Mouse (Mus musculus) cerebellum, adult 9-10 months (tissue): Measurements from ENCODE around the gene Zcchc17.

Experiments used
- DNase-seq: peaks from one replicate; pipeline ENCODE4 v3.0.0; 2022

Gene Zcchc17

DNA sequence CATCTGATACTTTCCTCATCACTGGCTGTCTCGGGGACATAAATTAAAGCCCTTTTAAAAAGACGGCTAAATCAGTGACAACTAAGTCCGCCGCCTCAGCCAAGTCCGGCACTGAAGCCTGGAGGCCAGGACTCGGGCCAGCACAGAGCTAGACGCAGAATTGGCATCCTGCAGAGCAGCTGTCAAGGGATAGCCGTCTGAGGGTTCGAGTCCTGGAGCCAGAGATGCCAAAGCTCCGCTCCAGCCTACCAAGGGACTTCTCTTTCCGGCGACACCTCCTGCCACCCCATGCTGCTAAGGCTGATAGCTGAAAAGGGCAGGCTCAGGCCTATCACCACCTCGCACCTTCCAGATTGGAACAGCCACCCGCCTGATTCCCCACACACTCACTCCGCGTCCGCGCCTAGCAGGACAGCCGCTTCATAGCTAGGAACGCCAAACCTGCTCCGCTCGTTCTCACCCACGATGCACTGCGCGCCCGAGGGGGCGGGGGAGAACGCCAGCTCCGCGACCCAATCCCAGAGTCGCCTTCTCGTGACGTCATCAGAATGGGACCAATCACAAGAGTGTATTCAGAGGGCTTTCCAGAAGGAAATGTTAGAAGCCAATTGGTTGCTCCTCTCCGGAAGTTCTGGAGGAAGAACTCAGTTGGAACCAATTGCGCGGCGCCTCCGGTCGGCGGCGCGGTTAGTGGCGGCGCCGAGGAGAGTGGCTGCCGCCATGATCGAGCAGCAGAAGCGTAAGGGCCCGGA is at the start of gene Zcchc17, which contains the start of gene Snrnp40:
TSS of gene Zcchc17 (minus strand) at position 458 of the 752 bp plus-strand sequence.
TSS of gene Snrnp40 (plus strand) at position 647 of the 752 bp plus-strand sequence.
- DNase-seq: peak; percentile 100

GRCm38 (mm10) chr4:130391265-130391664 is 31.5 kb upstream of the Zcchc17 start:
- no peak for DNase-seq

- no peak for DNase-seq
Measured at GRCm38 (mm10) chr4:130389927-130390326, 30.2 kb upstream of the Zcchc17 start.

DNA sequence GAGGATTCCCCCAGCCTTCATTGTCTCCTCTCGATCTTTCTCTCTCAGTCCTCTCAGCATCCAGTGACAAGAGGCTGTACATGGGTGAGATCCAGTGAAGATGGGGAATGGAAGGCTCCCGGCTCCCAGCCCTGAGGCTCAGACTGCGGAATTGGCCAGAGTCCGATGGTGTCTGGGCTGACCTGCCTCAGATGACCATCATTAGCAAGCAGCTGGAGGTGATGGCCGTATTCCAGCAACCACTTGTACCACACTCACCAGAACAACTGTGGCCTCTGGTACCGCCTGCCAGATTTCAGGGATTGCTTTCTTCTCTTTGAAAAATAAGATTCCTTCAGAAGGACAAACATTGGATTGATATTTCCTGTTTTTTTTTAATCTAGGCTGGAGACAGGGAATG is 29.8 kb upstream of the Zcchc17 start:
- DNase-seq: peak; percentile 57

DNA sequence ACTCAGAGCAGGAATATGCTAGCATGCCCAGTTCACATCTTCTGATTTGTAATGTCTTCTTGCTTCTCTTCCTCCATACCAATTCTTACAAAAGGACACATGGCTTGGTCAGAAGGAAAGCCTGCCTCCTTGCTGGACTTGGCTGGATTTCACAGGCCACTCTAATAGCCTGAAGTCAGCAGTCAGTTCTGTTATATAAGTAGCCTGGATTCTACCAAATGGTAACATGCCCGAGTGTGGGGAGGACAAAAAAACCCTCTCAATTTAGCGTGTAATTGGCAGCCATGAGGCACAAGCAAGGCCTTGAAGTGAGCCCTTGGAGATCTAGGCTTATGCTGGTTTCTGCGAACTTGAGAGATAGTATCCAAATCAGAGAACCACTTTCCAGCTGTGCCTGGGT is 27.5 kb upstream of the Zcchc17 start:
- DNase-seq: peak; percentile 87

DNA sequence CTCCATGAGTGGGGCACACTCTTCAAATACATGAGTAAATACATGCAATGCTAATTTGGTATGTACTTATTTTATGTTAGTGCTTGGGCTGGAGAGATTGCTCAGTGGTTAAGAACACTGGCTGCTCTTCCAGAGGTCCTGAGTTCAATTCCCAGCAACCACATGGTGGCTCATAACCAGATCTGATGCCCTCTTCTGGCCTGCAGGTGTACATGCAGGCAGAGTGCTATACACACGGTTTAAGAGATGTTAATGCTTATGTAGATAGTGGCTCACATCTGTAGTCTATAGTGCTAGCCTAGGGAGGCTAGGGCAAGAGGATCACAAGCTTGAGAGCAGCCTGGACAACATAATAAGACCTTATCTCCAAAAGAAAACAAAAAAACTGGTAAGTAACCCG is 20.7 kb upstream of the Zcchc17 start:
- DNase-seq: no peak

DNA sequence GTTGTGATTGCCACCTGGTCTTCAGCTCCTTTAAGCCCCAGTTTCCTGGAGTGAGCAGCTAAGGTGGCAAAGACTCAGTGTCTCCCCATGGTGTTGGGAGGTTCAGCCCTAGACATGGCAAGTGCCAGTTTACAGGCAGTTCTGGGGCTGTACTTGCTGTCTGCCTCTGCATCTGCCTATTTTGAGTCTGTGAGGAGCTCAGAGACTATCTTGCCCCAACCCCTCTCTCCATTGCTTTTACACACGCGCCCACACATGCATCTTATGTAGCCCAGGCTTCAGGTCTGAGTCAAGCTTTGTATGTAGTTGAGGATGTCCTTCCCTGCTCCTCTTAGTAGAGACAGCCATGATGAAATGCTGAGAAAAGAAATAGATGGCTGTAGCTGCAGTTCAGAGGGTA is 19.4 kb upstream of the Zcchc17 start:
- DNase-seq: no peak

DNA sequence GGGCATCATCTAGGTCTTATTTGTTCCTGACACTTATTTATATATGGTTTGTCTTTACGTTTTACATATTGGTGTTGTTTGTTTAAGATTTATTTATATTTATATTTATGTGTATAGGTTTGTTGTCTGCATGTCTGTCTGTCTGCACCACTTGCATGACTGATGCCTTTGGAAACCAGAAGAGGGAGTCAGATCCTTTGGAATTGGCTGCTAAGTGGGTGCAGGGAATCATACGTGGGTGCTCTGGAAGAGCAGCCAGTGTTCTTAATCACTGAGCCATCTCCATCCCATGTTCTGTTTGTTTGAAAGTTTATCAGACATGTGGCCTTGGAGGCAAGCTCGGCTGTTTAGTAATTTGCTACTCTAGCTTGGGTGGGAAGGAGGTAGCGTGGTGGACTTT is 17.8 kb upstream of the Zcchc17 start:
- DNase-seq: no peak

DNA sequence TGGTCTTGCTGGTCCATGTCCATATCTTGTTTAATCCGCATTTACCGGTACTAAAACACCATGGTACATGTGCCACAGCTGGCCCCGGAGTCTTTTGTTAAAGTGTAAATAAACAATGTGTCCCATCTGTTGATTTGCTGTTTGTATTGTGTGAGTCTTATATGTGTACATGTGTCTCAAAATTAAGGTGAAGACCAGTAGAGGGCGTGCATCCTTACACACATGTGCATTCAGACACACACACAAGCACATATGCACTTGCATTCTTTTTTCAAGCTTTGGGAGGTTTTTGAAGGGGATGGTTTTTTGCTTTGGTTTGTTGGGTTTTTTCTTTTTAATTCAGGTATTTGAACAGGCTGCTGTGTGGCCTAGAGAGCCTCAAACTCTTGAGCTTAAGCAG is 16.9 kb upstream of the Zcchc17 start:
- DNase-seq: no peak

- no peak for DNase-seq
Measured at GRCm38 (mm10) chr4:130360238-130360590, 471 bp upstream of the Zcchc17 start.

DNA sequence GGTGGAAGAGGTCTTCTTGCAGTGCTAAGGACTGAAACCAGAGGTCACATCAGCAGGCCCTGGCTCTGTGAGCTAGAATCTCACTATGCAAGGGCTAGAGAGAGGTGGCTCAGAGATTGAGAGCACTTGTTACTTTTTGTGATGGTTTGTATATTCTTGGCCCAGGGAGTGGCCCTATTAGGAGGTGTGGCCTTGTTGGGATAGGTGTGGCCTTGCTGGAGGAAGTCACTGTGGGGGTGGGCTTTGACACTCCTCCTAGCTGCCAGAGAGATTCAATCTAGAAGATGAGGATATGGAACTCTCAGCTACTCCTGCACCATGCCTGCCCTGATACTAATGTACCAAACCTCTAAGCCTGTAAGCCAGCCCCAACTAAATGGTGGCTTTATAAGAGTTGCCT is 1.8 kb downstream of the Zcchc17 start:
- DNase-seq: no peak

- DNase-seq: no peak
Measured at GRCm38 (mm10) chr4:130352588-130352987, 7.2 kb downstream of the Zcchc17 start.

DNA sequence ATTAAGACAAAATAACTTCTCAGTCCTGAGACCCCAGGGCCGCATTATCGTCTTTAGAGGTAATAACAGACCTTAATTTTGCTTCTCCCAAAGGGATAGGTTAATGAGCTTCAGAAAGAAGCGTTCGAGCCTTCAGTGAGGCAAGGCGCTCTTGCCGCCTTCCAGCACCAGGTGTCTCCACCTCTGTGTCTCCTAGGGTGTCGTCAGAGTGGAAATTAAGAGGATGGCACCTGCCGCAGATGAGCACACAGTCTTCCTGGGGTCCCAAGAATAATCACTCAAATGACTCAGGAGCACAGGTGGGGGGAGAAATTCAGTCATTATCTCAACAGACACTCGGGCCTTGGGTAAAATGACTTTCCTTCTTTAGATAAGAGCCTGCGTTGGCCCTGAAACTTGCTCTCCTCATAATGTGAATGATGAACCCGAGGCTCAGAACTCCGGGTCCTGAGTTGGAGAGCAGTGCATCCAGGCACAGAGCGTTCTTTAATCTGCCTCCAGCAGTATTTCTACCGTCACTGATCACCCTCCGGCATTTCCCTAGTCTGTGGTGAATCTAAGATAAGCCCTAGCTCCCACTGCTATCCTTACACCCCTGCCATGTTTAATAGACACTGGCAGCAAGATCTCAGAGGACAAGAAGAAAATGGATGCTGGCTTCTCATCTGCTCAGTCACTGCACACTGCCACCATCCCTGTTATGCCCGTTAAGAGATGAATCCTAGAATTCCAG is 8.9 kb downstream of the Zcchc17 start:
- DNase-seq: no peak

DNA sequence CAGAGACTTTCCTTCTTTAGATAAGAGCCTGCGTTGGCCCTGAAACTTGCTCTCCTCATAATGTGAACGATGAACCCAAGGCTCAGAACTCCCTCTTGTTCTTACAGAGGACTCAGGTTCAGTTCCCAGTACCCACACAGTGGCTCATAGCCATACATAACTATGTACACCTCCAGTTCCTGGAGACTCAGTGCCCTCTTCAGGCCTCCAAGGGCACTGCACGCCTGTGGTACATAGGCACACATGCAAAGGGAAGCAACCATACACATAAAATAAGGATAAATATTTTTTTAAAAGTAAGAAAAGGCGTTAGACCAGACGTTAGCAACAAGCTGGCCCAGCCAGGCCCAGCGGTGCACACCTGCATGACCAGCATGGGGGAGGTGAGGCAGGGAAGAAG is 10.1 kb downstream of the Zcchc17 start:
- no peak for DNase-seq

- peak; percentile 76 for DNase-seq
Measured at GRCm38 (mm10) chr4:130341691-130342090, 18.1 kb downstream of the Zcchc17 start.

- no peak for DNase-seq
Measured at GRCm38 (mm10) chr4:130335867-130336266, 23.9 kb downstream of the Zcchc17 start.

GRCm38 (mm10) chr4:130327366-130327765 is 32.4 kb downstream of the Zcchc17 start:
- peak; percentile 82 for DNase-seq

DNA sequence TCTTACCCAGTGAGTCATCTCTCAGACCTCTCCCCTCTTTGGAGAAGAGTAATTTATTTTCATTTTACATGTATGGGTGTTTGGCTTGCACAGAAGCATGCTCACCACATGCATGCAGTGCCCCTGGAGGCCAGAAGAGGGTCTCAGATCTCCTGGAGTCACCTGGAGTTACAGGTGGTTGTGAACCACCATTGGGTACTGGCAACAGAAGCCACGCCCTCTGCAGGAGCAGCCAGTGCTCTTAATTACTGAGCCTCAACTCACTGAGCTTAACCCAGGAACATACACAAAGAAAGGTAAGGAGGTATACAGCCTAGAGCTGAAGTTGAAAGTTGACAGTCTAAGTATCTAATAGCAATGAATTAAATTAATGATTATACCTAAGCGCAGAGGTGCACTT is 34.3 kb downstream of the Zcchc17 start:
- DNase-seq: no peak

GRCm38 (mm10) chr4:130323607-130324006 is 36.1 kb downstream of the Zcchc17 start:
- no peak for DNase-seq

GRCm38 (mm10) chr4:130323165-130323564 is 36.6 kb downstream of the Zcchc17 start:
- no peak for DNase-seq

GRCm38 (mm10) chr4:130322567-130322966 is 37.2 kb downstream of the Zcchc17 start:
- peak; percentile 22 for DNase-seq

GRCm38 (mm10) chr4:130321640-130322039 is 38.1 kb downstream of the Zcchc17 start:
- DNase-seq: no peak

GRCm38 (mm10) chr4:130319564-130319963 is 40.2 kb downstream of the Zcchc17 start:
- DNase-seq: no peak

DNA sequence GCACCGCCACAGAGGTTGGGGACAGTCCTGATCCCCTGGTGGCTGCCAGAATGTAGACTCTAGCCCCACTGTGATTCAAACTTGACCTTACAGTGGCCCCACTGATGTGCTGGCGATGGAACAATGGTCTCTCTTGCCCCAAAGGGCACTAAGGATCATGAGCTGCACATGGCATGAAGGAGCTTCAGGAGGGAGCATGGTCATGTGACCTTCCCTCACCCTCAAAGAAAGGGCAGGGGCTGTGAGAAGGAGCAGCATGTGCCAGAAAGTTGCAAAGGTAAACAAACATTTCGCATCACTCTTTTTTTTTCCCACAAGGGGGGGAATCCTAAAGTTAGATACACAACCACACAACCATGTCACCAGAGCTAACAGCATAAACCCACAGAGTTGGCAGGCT is 41.6 kb downstream of the Zcchc17 start:
- DNase-seq: no peak
